Mouse (Mus musculus) E14TG2a.4 (cell line): ENCODE data around the gene Actn4.

Source experiments
- CTCF ChIP-seq: conservative IDR thresholded peaks from 2 replicates; pipeline ENCODE4 v1.5.1; 2014; ENCODE audit warnings: low read length
- NANOG ChIP-seq: IDR thresholded peaks from 2 replicates; pipeline ENCODE4 v1.6.1; 2014; ENCODE audit warnings: borderline replicate concordance, low read length, mixed read lengths
- POU5F1 ChIP-seq: IDR thresholded peaks from 2 replicates; pipeline ENCODE4 v1.6.1; 2014; ENCODE audit warnings: low read length, borderline replicate concordance

DNA sequence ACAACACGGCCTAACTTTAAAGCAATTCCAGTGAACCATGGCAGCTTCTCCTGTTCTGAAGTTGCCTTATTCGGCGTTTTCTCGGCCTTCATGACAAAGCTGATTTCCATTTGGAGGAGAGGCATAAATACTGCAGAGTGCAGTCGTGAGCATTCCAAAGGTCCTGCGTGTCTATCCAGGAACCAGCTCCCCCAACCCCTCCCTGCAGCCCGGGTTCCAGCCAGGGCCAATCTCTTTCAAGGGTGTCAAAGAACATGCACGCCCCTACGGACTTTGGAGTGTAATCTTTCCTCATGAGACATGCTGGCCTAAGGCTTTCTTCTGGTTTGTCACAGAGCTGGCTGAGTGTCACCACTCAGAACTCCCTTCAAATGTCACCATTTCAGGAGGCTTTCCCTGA is 36.8 kb downstream of the Actn4 start:
- TF ChIP-seq CTCF (no peak), NANOG (no peak), POU5F1 (no peak)
